Mouse (Mus musculus) embryonic facial prominence, embryonic 13.5 days (tissue): ENCODE results near the gene Sept1. TPM values are rescaled to one million over a fixed set of nuclear protein-coding genes. Genes with fewer than 3 reads are reported as not detected.

ENCODE experiments used
- ATAC-seq: fragments of 200-750 bp; cut with Nextera tagmentation; 2 replicates; pipeline ENCODE4 v1.8.0; 2017; ENCODE audit warnings: low read depth; ENCODE audit not compliant: insufficient number of reproducible peaks, insufficient read depth, low FRiP score, low TSS enrichment
- H3K27ac ChIP-seq: fragments of 300-500 bp; sonication (generic); 2 replicates; pipeline ENCODE4 v1.5.1; 2015; ENCODE audit warnings: moderate library complexity, mild to moderate bottlenecking, inconsistent platforms
- H3K27me3 ChIP-seq: fragments of 300-500 bp; sonication (generic); 2 replicates; pipeline ENCODE4 v1.6.1; 2015; ENCODE audit warnings: mild to moderate bottlenecking, inconsistent platforms
- H3K36me3 ChIP-seq: fragments of 300-500 bp; sonication (generic); 2 replicates; pipeline ENCODE4 v1.6.1; 2015; ENCODE audit warnings: mild to moderate bottlenecking, inconsistent platforms
- H3K4me1 ChIP-seq: fragments of 300-500 bp; sonication (generic); 2 replicates; pipeline ENCODE4 v1.6.1; 2015; ENCODE audit warnings: inconsistent platforms
- H3K4me2 ChIP-seq: fragments of 300-500 bp; sonication (generic); 2 replicates; pipeline ENCODE4 v1.6.1; 2015; ENCODE audit warnings: moderate library complexity, mild to moderate bottlenecking, inconsistent platforms
- H3K4me3 ChIP-seq: fragments of 300-500 bp; sonication (generic); 2 replicates; pipeline ENCODE4 v1.5.1; 2015; ENCODE audit warnings: mild to moderate bottlenecking, inconsistent platforms
- H3K9ac ChIP-seq: fragments of 300-500 bp; sonication (generic); 2 replicates; pipeline ENCODE4 v1.6.1; 2015; ENCODE audit warnings: mild to moderate bottlenecking, inconsistent platforms
- H3K9me3 ChIP-seq: fragments of 300-500 bp; sonication (generic); 2 replicates; pipeline ENCODE4 v1.6.1; 2016; ENCODE audit warnings: inconsistent platforms
- WGBS: fragments of 180-500 bp; shearing (Covaris S2); methylation state at CpG from one replicate; pipeline ENCODE4 v1.1.7; 2015; ENCODE audit warnings: mixed read lengths; 5-methylcytosine and 5-hydroxymethylcytosine counted together
- polyA plus RNA-seq: library from polyadenylated mRNA; unstranded; fragments of >200 nt; fragmentation: Nextera tagmentation; extraction: Ambion mirVana; gene quantifications from 2 replicates; pipeline ENCODE4 v1.2.1, GENCODE M21; 2015

The Sept1 gene
- polyA plus RNA-seq, 1 experiment from 2014 or later: 29.6 TPM

DNA sequence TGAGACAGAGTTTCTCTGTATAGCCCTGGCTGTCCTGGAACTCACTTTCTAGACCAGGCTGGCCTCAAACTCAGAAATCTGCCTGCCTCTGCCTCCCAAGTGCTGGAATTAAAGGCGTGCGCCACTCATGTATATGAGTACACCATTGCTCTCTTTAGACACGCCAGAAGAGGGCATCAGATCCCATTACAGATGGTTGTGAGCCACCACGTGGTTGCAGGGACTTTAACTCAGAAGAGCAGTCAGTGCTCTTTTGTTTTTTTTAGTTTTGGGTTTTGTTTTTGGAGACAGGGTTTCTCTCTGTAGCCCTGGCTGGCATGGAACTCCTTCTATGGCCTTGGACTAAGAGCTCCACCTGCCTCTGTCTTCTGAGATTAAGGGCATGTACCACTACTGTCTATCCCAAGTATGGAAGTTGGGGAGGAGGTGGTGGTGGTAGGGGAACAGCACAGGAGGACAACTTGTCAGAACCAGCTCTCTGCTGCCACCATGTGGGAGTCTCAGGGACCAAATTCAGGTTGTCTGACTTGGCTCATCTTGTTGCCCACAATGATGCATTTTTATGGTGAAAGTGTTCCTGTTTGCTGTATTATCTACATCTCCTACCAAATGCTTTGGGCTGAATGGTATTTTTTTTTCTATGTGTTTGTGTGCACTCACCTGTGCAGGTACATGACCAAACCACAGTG is 4.2 kb downstream of the Sept1 start:
- no peaks in the 10 kb centered on the region for H3K27me3 ChIP-seq
- H3K36me3 ChIP-seq: peaks cover 24% of the 10 kb centered on the region
- H3K4me1 ChIP-seq: peaks cover 22% of the 10 kb centered on the region
- no peak for ATAC-seq
- WGBS: 71% methylated on average over 4 of the region's 4 CpGs
- no peak overlapping the region for H3K27ac ChIP-seq
- H3K9me3 ChIP-seq: no peaks in the 10 kb centered on the region
- H3K9ac ChIP-seq: no peak overlapping the region
- H3K4me3 ChIP-seq: no peak overlapping the region
- H3K4me2 ChIP-seq: no peak overlapping the region

DNA sequence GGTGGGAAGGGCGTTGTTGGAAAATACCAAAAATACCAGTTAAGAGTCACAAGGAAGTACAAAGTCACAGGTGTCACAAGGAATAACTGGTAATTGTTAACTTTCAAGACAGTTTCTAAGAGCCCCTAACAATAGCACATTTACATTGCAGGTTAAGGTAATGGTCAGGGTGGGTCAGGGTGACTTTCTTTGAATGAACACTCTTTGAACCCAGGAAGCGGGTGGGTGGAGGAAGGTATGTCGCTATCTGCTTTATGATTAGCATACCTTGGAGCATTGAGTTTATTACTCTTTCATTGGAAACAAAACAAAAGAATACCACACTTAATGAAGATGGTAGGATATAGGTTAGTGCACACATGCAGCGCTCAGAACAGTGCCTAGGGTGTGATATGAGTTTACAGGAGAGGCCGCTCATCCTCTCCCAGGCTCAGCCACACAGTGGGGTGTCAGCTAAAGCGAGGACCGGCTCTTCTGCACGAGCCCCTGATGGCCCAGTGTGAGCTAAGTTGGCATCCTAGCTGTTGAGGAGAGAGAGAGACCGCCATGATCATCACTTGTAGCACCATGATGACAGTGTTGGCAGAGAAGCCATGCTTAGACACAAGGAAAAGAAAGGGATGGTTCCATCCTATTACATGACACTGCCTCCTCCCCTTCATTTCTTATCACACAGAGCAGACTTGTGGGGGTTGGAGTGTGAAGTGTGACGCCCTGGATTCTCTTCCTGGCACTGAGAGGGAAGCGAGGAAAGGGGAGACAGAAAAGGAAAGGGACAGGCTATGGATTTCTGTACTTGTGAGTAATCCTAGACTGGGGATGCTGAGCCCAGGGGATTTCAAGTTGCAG is 7.6 kb downstream of the Sept1 start:
- Histone ChIP-seq H3K4me3 (no peak overlapping the region), H3K27me3 (no peaks in the 10 kb centered on the region), H3K9me3 (no peaks in the 10 kb centered on the region), H3K9ac (no peak overlapping the region), H3K4me1 (peaks cover 5% of the 10 kb centered on the region), H3K27ac (no peak overlapping the region), H3K36me3 (peaks cover 16% of the 10 kb centered on the region), H3K4me2 (no peak overlapping the region)
- WGBS: 89% methylated on average over 11 of the region's 11 CpGs
- no peak for ATAC-seq

- Histone ChIP-seq H3K9ac (no peak overlapping the region), H3K9me3 (no peaks in the 10 kb centered on the region), H3K4me3 (no peak overlapping the region), H3K36me3 (peaks cover 9% of the 10 kb centered on the region), H3K27me3 (no peaks in the 10 kb centered on the region), H3K4me2 (no peak overlapping the region), H3K27ac (no peak overlapping the region), H3K4me1 (no peaks in the 10 kb centered on the region)
- 90% methylated on average over 6 of the region's 6 CpGs for WGBS
- no peak for ATAC-seq
These were observed 8.3 kb downstream of the Sept1 start for GRCm38 (mm10) chr7:127224616-127225015.

DNA sequence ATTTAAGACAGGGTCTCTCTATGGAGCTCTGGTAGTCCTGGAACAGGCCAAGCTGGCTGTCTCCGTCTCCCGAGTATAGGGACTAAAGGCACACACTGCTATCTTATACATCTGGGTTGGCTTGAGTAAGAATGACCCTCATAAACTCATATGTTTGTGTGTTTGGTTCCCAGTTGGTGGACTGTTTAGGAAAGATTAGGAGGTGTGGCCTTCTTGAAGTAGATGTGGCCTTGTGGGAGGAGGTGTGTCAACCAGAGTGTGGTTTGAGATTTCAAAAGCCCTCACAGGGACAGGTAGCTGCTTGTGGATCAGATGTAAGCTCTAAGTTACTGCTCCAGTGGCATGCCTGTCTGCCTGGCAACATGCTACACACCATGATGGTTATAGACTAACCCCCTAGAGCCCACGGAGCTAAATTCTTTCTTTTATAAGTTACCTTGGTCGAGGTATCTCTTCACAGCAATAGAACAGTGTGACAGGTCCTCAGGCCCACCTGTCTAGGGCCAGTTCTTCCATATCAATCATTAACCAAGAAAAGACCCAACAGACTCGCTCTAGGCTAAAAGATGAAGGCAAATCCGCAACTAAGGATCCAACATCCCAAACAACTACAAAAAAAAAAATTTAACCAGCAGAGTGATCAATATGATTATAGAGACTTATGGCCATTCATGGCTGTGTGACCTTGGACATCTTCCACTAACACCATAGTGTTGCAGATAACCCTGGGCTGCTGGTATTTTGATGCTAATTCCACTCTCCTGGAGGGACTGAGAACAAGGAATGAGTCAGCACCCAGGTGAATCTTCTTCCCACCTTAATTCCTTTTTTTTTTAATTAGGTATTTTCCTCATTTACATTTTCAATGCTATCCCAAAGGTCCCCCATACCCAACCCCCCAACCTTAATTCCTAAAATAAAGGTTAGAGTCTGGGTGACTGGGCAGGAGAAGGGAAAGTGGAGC is 9.1 kb downstream of the Sept1 start:
- no peaks in the 10 kb centered on the region for H3K27me3 ChIP-seq
- 85% methylated on average over 6 of the region's 6 CpGs for WGBS
- H3K9me3 ChIP-seq: no peaks in the 10 kb centered on the region
- H3K4me1 ChIP-seq: no peaks in the 10 kb centered on the region
- H3K27ac ChIP-seq: no peak overlapping the region
- no peak overlapping the region for H3K4me3 ChIP-seq
- no peak overlapping the region for H3K9ac ChIP-seq
- H3K4me2 ChIP-seq: no peak overlapping the region
- peaks cover under 1% of the 10 kb centered on the region; the same call in 1 of the 2 replicates for H3K36me3 ChIP-seq
- no peak for ATAC-seq

DNA sequence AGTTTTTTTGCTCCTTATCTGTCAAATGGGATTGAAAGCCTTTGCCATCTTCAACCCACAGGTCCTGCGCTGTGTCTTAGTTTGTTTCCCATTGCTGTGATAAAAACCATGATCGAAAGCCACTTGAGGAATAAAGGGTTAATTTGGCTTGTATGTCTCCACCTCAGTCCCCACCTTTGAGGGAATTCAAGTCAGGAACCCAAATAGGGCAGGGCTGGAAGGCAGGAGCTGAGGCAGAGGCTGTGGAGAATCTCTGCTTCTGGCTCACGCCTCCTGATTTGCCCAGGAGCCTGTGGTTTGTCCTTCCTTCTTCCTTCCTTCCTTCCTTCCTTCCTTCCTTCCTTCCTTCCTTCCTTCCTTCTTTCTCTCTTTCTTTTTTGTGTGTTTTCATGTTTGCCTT is 9.8 kb downstream of the Sept1 start:
- no peak overlapping the region for H3K9ac ChIP-seq
- H3K27me3 ChIP-seq: no peaks in the 10 kb centered on the region
- no peak for ATAC-seq
- no peak overlapping the region for H3K4me2 ChIP-seq
- no peaks in the 10 kb centered on the region for H3K4me1 ChIP-seq
- H3K9me3 ChIP-seq: no peaks in the 10 kb centered on the region
- no peak overlapping the region for H3K27ac ChIP-seq
- 95% methylated on average over 3 of the region's 3 CpGs for WGBS
- no peaks in the 10 kb centered on the region for H3K36me3 ChIP-seq
- H3K4me3 ChIP-seq: no peak overlapping the region

DNA sequence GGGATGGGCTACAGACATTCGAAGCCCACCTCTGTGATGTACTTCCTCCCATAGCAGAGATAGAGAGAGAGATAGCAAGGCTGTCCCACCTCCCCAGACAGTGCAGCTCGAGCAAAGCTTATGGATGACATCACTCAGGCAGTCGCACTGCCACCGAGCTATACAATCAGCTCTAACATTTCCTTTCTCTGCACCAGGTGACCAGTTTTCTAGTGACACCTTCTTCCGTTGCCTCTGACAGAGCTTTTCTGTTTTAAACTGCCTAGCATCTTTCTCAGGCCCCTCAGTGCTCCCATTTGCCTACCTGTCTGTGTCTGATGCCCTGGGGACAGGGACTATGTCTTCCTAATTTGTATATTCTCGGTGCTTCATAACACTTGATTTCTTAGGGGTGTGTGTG is 12.5 kb downstream of the Sept1 start:
- no peak for ATAC-seq
- peaks cover 4% of the 10 kb centered on the region; the same call in 1 of the 2 replicates for H3K4me1 ChIP-seq
- no peak overlapping the region for H3K4me2 ChIP-seq
- no peaks in the 10 kb centered on the region for H3K9me3 ChIP-seq
- no peaks in the 10 kb centered on the region for H3K36me3 ChIP-seq
- no peaks in the 10 kb centered on the region for H3K27me3 ChIP-seq
- no peak overlapping the region for H3K4me3 ChIP-seq
- H3K9ac ChIP-seq: no peak overlapping the region
- WGBS: 76% methylated on average over 6 of the region's 6 CpGs
- H3K27ac ChIP-seq: no peak overlapping the region

- Histone ChIP-seq H3K27me3 (peaks cover 6% of the 10 kb centered on the region; the same call in 1 of the 2 replicates), H3K4me3 (no peak overlapping the region), H3K4me2 (no peak overlapping the region), H3K36me3 (no peaks in the 10 kb centered on the region), H3K27ac (no peak overlapping the region), H3K4me1 (peaks cover 15% of the 10 kb centered on the region), H3K9me3 (no peaks in the 10 kb centered on the region), H3K9ac (no peak overlapping the region)
- no peak for ATAC-seq
- 95% methylated on average over 4 of the region's 4 CpGs for WGBS
These were observed 14.3 kb downstream of the Sept1 start for GRCm38 (mm10) chr7:127218670-127219069.

GRCm38 (mm10) chr7:127217901-127218642 is 14.9 kb downstream of the Sept1 start:
- Histone ChIP-seq H3K27me3 (peaks cover 9% of the 10 kb centered on the region; the same call in 1 of the 2 replicates), H3K36me3 (no peaks in the 10 kb centered on the region), H3K4me2 (no peak overlapping the region), H3K4me1 (peaks cover 15% of the 10 kb centered on the region), H3K27ac (no peak overlapping the region), H3K4me3 (no peak overlapping the region), H3K9me3 (no peaks in the 10 kb centered on the region), H3K9ac (no peak overlapping the region)
- 79% methylated on average over 10 of the region's 10 CpGs for WGBS
- ATAC-seq: no peak

DNA sequence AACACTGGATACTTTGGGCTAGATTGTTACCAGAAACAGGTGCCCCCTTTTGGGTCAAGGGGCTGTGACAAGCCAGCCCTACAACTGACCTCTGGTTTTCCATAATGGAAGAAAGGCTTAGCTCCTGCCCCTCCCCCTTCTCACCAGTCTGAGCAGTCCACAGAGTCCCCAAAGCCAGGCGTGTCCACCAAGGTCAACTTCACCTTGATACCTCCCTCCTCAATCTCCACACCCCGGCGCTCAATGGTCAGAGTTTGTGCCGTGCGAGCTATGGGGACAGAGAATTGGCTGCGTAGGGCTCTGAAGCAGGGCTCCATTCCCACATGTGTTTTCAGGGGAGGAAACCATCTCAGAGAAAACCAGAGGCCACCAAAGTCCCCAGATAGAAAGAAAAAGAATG is 15.5 kb downstream of the Sept1 start:
- H3K27ac ChIP-seq: no peak overlapping the region
- no peak overlapping the region for H3K9ac ChIP-seq
- peaks cover 15% of the 10 kb centered on the region for H3K4me1 ChIP-seq
- no peaks in the 10 kb centered on the region for H3K9me3 ChIP-seq
- 84% methylated on average over 6 of the region's 6 CpGs for WGBS
- H3K36me3 ChIP-seq: no peaks in the 10 kb centered on the region
- ATAC-seq: no peak
- no peak overlapping the region for H3K4me2 ChIP-seq
- no peak overlapping the region for H3K4me3 ChIP-seq
- H3K27me3 ChIP-seq: peaks cover 9% of the 10 kb centered on the region; the same call in 1 of the 2 replicates

DNA sequence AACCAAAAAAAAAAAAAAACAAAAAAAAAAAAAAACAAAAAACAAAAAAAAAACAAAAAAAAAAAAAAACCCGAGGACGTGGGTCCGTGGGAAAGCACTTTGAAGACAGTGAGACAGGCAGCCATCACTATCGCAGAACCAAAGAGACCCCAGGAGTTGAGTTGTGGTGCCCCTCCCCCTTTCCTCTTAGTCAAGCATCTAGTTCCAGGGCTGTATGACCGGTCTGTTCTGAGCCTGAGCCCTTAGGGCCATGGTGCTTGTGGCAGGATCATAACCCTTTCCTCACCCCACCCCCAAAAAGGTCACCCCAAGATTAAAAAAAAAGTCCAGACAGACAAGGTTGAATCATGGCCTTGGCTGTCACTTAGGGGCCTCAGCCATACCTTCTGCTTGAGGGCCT is 16.6 kb downstream of the Sept1 start:
- WGBS: 78% methylated on average over 5 of the region's 5 CpGs
- H3K27me3 ChIP-seq: peaks cover 9% of the 10 kb centered on the region; the same call in 1 of the 2 replicates

More for the DNA sequence above, 16.6 kb downstream of the Sept1 start:
- Histone ChIP-seq H3K4me3 (no peak overlapping the region), H3K4me1 (peaks cover 15% of the 10 kb centered on the region), H3K36me3 (no peaks in the 10 kb centered on the region), H3K9ac (no peak overlapping the region), H3K4me2 (no peak overlapping the region), H3K9me3 (no peaks in the 10 kb centered on the region), H3K27ac (no peak overlapping the region)
- ATAC-seq: no peak
